In the genomic region with DNA sequence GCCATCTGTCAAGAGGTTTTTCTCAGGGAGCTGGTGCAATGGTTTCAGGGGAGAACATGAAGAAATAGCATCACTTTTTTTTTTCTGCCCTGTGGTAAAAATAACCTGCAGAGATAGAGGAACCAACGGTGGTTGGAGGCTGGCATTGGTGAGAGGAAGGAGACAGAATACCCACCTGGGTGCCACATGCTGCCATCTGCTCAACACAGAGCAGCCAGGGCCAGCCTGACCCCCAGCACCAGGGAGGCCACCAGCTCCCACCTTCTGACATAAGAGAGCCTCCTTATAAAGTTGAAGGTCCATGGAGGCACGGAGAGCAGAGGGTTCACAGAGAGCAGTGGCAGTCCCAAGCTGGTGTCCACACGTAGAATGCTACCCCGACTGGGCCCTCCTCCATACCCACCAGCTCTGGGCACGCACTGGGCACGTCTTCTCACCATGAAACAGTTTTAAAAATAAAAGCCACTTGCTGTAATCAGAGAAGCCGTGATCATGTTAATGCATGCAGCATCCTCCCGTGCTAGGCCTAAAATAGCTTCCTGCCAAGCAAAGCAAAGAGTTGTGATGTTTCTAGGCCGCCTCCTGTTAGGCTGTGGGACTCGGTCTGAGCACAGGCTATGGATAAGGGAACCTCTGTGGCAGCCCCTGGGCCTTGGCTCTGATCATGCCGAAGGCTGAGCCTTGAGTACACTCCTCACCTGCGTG, we compare ENCODE assay signal across 11 mouse cellular contexts.
A peak's percentile ranks its signal among the peaks of the same experiment; 100 is the strongest.
DNase-seq lines count a peak whose midpoint lies in the region; ATAC-seq and TF ChIP-seq lines count a peak whose summit lies in the region.
"Had no signal": no experiment of that assay in that cellular context is flagged by ENCODE, and none has a peak within 500 bp of the region (broad histone marks: within the 10 kb centered on the region; RNA-seq: fewer than 3 reads in every experiment).

No protein-coding gene starts in this region.

- DNase-seq in forebrain, embryonic 14.5 days (ENCODE audit: low spot score) = no peak
- no peak for DNase-seq in forebrain, embryonic 11.5 days (ENCODE audit: low spot score)
- peak; percentile 71 for DNase-seq in left cerebral cortex, adult 11 months (ENCODE audit: low spot score)
- DNase-seq in left cerebral cortex, postnatal 4 days = no peak
- peak in 1 of 2 experiments; percentile 58 for DNase-seq in left cerebral cortex, adult 2 months (ENCODE audit: extremely low spot score in 1 of 2, low spot score in 2 of 2)
- peak; percentile 93 for DNase-seq in telencephalon, adult 2 months (ENCODE audit: low read depth, low spot score)
- DNase-seq in adrenal gland, postnatal 4 days (ENCODE audit: low spot score in 2 of 2) = no peak
- DNase-seq in kidney, postnatal 10 days = no peak
- DNase-seq: B cell, adult 2 months; kidney, adult 11 months had no signal

- H3K4me3 ChIP-seq in forebrain, embryonic 14.5 days (ENCODE audit: low read depth, low read length) = no peak overlapping the region
- no peak overlapping the region for H3K4me3 ChIP-seq in forebrain, embryonic 11.5 days (ENCODE audit: low read depth, low read length)
- 0 out of 2 replicates have a peak overlapping the region, but pooled peaks have one; percentile 13 for H3K4me3 ChIP-seq in left cerebral cortex, adult 2 months

- H3K27ac ChIP-seq in forebrain, embryonic 14.5 days (ENCODE audit: low read depth, low read length) = peak overlapping the region; percentile 70; the same call in 1 of the 2 replicates
- H3K27ac ChIP-seq in forebrain, embryonic 11.5 days (ENCODE audit: low read depth, low read length) = no peak overlapping the region
- peak overlapping the region; percentile 87 for H3K27ac ChIP-seq in left cerebral cortex, adult 2 months

- no peak overlapping the region for H3K4me2 ChIP-seq in forebrain, embryonic 14.5 days (ENCODE audit: low read length)
- H3K4me2 ChIP-seq in forebrain, embryonic 11.5 days (ENCODE audit: low read depth, low read length, severe bottlenecking) = no peak overlapping the region

- H3K27me3 ChIP-seq in forebrain, embryonic 14.5 days (replicated peaks; ENCODE audit: control insufficient read depth, insufficient read depth, low read length) = no peaks in the 10 kb centered on the region
- H3K27me3 ChIP-seq in forebrain, embryonic 11.5 days (ENCODE audit: control insufficient read depth, insufficient read depth, low read length) = no peaks in the 10 kb centered on the region
- H3K27me3 ChIP-seq: Patski had no signal

- H3K36me3 ChIP-seq in forebrain, embryonic 14.5 days (ENCODE audit: control insufficient read depth, insufficient read depth, low read length) = no peaks in the 10 kb centered on the region
- H3K36me3 ChIP-seq in forebrain, embryonic 11.5 days (ENCODE audit: control insufficient read depth, insufficient read depth, low read length) = no peaks in the 10 kb centered on the region

- WGBS in forebrain, embryonic 14.5 days = 75% methylated on average over 12 of the region's 12 CpGs
- WGBS in forebrain, embryonic 11.5 days = 89% methylated on average over 12 of the region's 12 CpGs

- intact Hi-C loops in left cerebral cortex, postnatal 4 days (cut with DNase I) = no loop called here
- intact Hi-C loops in left cerebral cortex, adult 2 months (cut with DNase I) = loop anchor here (2.0 to 5.0 kb wide), 2 partner anchors 77 to 100 kb away; no protein-coding TSS in a partner anchor

- TF ChIP-seq CTCF in left cerebral cortex, adult 2 months (IDR thresholded peaks at IDR 0.05) = no peak

- H3K9me3 ChIP-seq in forebrain, embryonic 14.5 days (replicated peaks; ENCODE audit: control insufficient read depth, low read length) = no peaks in the 10 kb centered on the region
- H3K9me3 ChIP-seq in forebrain, embryonic 11.5 days (ENCODE audit: control insufficient read depth, low read length) = no peaks in the 10 kb centered on the region

- peaks cover 4% of the 10 kb centered on the region for H3K4me1 ChIP-seq in forebrain, embryonic 14.5 days (ENCODE audit: control insufficient read depth, insufficient read depth, low read length)
- no peaks in the 10 kb centered on the region for H3K4me1 ChIP-seq in forebrain, embryonic 11.5 days (replicated peaks; ENCODE audit: control insufficient read depth, insufficient read depth, low read length)

- 0 out of 2 replicates have a peak, but pooled peaks have one; percentile 25 for ATAC-seq in forebrain, embryonic 14.5 days
- ATAC-seq in forebrain, embryonic 11.5 days (replicated peaks; ENCODE audit: low FRiP score) = no peak
- ATAC-seq: Patski had no signal

- no peak overlapping the region for H3K9ac ChIP-seq in forebrain, embryonic 14.5 days (ENCODE audit: low read length)
- no peak overlapping the region for H3K9ac ChIP-seq in forebrain, embryonic 11.5 days (ENCODE audit: low read length)

Comparison
In these comparisons a context has a peak if more than half of its experiments do, and no peak if none do; other contexts are left out.
1. DNase-seq: peak in left cerebral cortex, adult 11 months (single experiment) and telencephalon, adult 2 months (single experiment); none in forebrain, embryonic 14.5 days (single experiment), forebrain, embryonic 11.5 days (single experiment), left cerebral cortex, postnatal 4 days (single experiment), adrenal gland, postnatal 4 days (0 of 2) and kidney, postnatal 10 days (single experiment).